Mouse (Mus musculus): ENCODE measurements at regions not wholly inside any gene's neighbourhood (a gene's known extent, or its start where the extent isn't known, plus 50 kb on each side); places are given as distances from the start of the nearest gene placed in this dataset.

GRCm38 (mm10) chr10:23480474-23480873, 129.9 kb upstream of the Eya4 start:
- TF ChIP-seq CTCF (IDR thresholded peaks at IDR 0.05; ENCODE audit: insufficient read depth, low read length) (no peak), POLR2A (IDR thresholded peaks at IDR 0.05; ENCODE audit: borderline replicate concordance, extremely low read depth, low read depth, low read length) (no peak)
